Mouse (Mus musculus): ENCODE measurements around the gene Jazf1. TPM values are rescaled to one million over a fixed set of nuclear protein-coding genes. Genes with fewer than 3 reads are reported as not detected.

Jazf1 gene
- total and polyA plus RNA-seq, 3 experiments, result 0.42 to 1.7 (median 0.75) TPM

GRCm38 (mm10) chr6:52797252-52797800 lies 271.1 kb downstream of the Jazf1 start:
- H3K9me3 ChIP-seq (replicated peaks; ENCODE audit: low read length), result peaks cover 4% of the 10 kb centered on the region
- H3K36me3 ChIP-seq (replicated peaks in 1 of 2; ENCODE audit: control insufficient read depth in 1 of 2, insufficient read depth in 1 of 2, low read length in 1 of 2), result no peaks in the 10 kb centered on the region
- H3K27me3 ChIP-seq (replicated peaks), result no peaks in the 10 kb centered on the region
- DNase-seq (ENCODE audit: extremely low read depth), result peak; percentile 29
- no peak for TF ChIP-seq ZC3H11A (IDR thresholded peaks at IDR 0.05; ENCODE audit: low read depth, low read length)
- TF ChIP-seq E2F4 (IDR thresholded peaks at IDR 0.05; ENCODE audit: insufficient replicate concordance, low read depth, low read length), result no peak
- TF ChIP-seq SMC3 (IDR thresholded peaks at IDR 0.05; ENCODE audit: low read depth, low read length), result peak; percentile 40
- no peak; the same call in 1 of the 2 replicates for TF ChIP-seq EP300 (IDR thresholded peaks at IDR 0.05; ENCODE audit: low read length)
- no peak for TF ChIP-seq MAFK (IDR thresholded peaks at IDR 0.05; ENCODE audit: insufficient replicate concordance, low read length)
- peak in 1 of 2 experiments; percentile 55; a peak in 2 of 4 replicates for TF ChIP-seq CTCF (conservative IDR thresholded peaks at IDR 0.05 in 1 of 2, IDR thresholded peaks at IDR 0.05 in 1 of 2; ENCODE audit: low read depth in 2 of 2, low read length in 2 of 2)
- peak; percentile 27; the same call in 1 of the 2 replicates for TF ChIP-seq IRF4 (IDR thresholded peaks at IDR 0.05; ENCODE audit: low read depth, low read length)
- TF ChIP-seq MXI1 (IDR thresholded peaks at IDR 0.05; ENCODE audit: low read depth, low read length), result no peak
- 0 out of 2 replicates have a peak, but pooled peaks have one; percentile 10 for TF ChIP-seq MEF2A (IDR thresholded peaks at IDR 0.05; ENCODE audit: borderline replicate concordance, low read depth, low read length)
- TF ChIP-seq CHD1 (IDR thresholded peaks at IDR 0.05; ENCODE audit: low read depth, low read length), result no peak
- TF ChIP-seq RCOR1 (conservative IDR thresholded peaks at IDR 0.05; ENCODE audit: low read depth, low read length), result no peak
- no peak for TF ChIP-seq TCF12 (IDR thresholded peaks at IDR 0.05; ENCODE audit: low read depth, low read length)
- TF ChIP-seq ZNF384 (IDR thresholded peaks at IDR 0.05; ENCODE audit: low read depth, low read length), result no peak
- H3K79me2 ChIP-seq (replicated peaks; ENCODE audit: control insufficient read depth, extremely low read depth, insufficient read depth, poor library complexity, severe bottlenecking), result no peaks in the 10 kb centered on the region
- in situ Hi-C loops (cut with MboI; ENCODE audit: low pct_ligation_motif_present, low pct_unique_long_range_greater_than_20kb, low sequenced_read_pairs), result no loop called here
- dilution Hi-C loops (cut with MboI; ENCODE audit: extremely low pct_ligation_motif_present, extremely low pct_unique_long_range_greater_than_20kb, low sequenced_read_pairs), result no loop called here
- H3K4me2 ChIP-seq (ENCODE audit: insufficient read depth, low read depth, poor library complexity, severe bottlenecking), result no peak overlapping the region
- peaks cover 6 to 25% of the 10 kb centered on the region in 2 experiments; a peak in 2 of 4 replicates for H3K4me1 ChIP-seq (ENCODE audit: control insufficient read depth in 1 of 2, insufficient read depth in 2 of 2)
- no peak overlapping the region for H3K4me3 ChIP-seq (replicated peaks in 1 of 3; ENCODE audit: low read depth in 2 of 3, low read length in 2 of 3, poor library complexity in 1 of 3)
- H3K9ac ChIP-seq (ENCODE audit: insufficient read depth, low read depth), result no peak overlapping the region
- H3K27ac ChIP-seq (ENCODE audit: insufficient read depth, low read depth), result no peak overlapping the region

- Histone ChIP-seq H3K9ac (ENCODE audit: insufficient read depth, low read depth) (no peak overlapping the region), H3K4me2 (ENCODE audit: insufficient read depth, low read depth, poor library complexity, severe bottlenecking) (no peak overlapping the region), H3K27me3 (replicated peaks) (no peaks in the 10 kb centered on the region), H3K36me3 (replicated peaks in 1 of 2; ENCODE audit: control insufficient read depth in 1 of 2, insufficient read depth in 1 of 2, low read length in 1 of 2) (no peaks in the 10 kb centered on the region), H3K9me3 (replicated peaks; ENCODE audit: low read length) (peaks cover 4% of the 10 kb centered on the region), H3K4me1 (ENCODE audit: control insufficient read depth in 1 of 2, insufficient read depth in 2 of 2) (peaks cover 6 to 25% of the 10 kb centered on the region in 2 experiments; a peak in 2 of 4 replicates), H3K79me2 (replicated peaks; ENCODE audit: control insufficient read depth, extremely low read depth, insufficient read depth, poor library complexity, severe bottlenecking) (no peaks in the 10 kb centered on the region), H3K4me3 (replicated peaks in 1 of 3; ENCODE audit: low read depth in 2 of 3, low read length in 2 of 3, poor library complexity in 1 of 3) (no peak overlapping the region), H3K27ac (ENCODE audit: insufficient read depth, low read depth) (no peak overlapping the region)
- dilution Hi-C loops (cut with MboI; ENCODE audit: extremely low pct_ligation_motif_present, extremely low pct_unique_long_range_greater_than_20kb, low sequenced_read_pairs) (no loop called here), in situ Hi-C loops (cut with MboI; ENCODE audit: low pct_ligation_motif_present, low pct_unique_long_range_greater_than_20kb, low sequenced_read_pairs) (no loop called here)
- no peak for DNase-seq (ENCODE audit: extremely low read depth)
- no peak for TF ChIP-seq USF2 (conservative IDR thresholded peaks at IDR 0.05; ENCODE audit: low read depth, low read length)
- no peak for TF ChIP-seq RAD21 (IDR thresholded peaks at IDR 0.05; ENCODE audit: low read depth, low read length)
- TF ChIP-seq MAFK (IDR thresholded peaks at IDR 0.05; ENCODE audit: insufficient replicate concordance, low read length), result no peak
- TF ChIP-seq IRF4 (IDR thresholded peaks at IDR 0.05; ENCODE audit: low read depth, low read length), result no peak
- TF ChIP-seq EP300 (IDR thresholded peaks at IDR 0.05; ENCODE audit: low read length), result no peak
- no peak for TF ChIP-seq ZMIZ1 (IDR thresholded peaks at IDR 0.05; ENCODE audit: low read depth, low read length)
- TF ChIP-seq KAT2A (IDR thresholded peaks at IDR 0.05; ENCODE audit: insufficient replicate concordance, low read length), result no peak
- TF ChIP-seq ETS1 (conservative IDR thresholded peaks at IDR 0.05; ENCODE audit: low read depth, low read length), result no peak
- TF ChIP-seq POLR2A (IDR thresholded peaks at IDR 0.05; ENCODE audit: low read depth, low read length), result no peak
- TF ChIP-seq TBP (conservative IDR thresholded peaks at IDR 0.05; ENCODE audit: low read depth, low read length), result no peak
- TF ChIP-seq CHD1 (IDR thresholded peaks at IDR 0.05; ENCODE audit: low read depth, low read length), result no peak
- no peak for TF ChIP-seq PAX5 (IDR thresholded peaks at IDR 0.05; ENCODE audit: low read length)
- TF ChIP-seq SMC3 (IDR thresholded peaks at IDR 0.05; ENCODE audit: low read depth, low read length), result no peak
- TF ChIP-seq ZKSCAN1 (IDR thresholded peaks at IDR 0.05; ENCODE audit: borderline replicate concordance, low read depth, low read length), result no peak
- no peak for TF ChIP-seq MAX (IDR thresholded peaks at IDR 0.05; ENCODE audit: low read length)
- TF ChIP-seq MAZ (IDR thresholded peaks at IDR 0.05; ENCODE audit: low read depth, low read length), result no peak
- TF ChIP-seq JUN (IDR thresholded peaks at IDR 0.05; ENCODE audit: insufficient read depth, low read depth, low read length), result no peak
- TF ChIP-seq E2F4 (IDR thresholded peaks at IDR 0.05; ENCODE audit: insufficient replicate concordance, low read depth, low read length), result no peak
These were observed 271.7 kb downstream of the Jazf1 start for GRCm38 (mm10) chr6:52796691-52797090.
